Mouse (Mus musculus) adrenal gland, postnatal 4 days (tissue): ENCODE measurements around the gene ccdc198. TPM values are rescaled to one million over a fixed set of nuclear protein-coding genes. Genes with fewer than 3 reads are reported as not detected.

Experiments
- DNase-seq, 2 experiments: peaks; one replicate each; pipeline ENCODE4 v3.0.0; 2021 to 2022; ENCODE audit warnings: low spot score in 2 of 2, mixed read lengths in 2 of 2
- total RNA-seq, 2 experiments: library from RNA; stranded (reverse); gene quantifications; 2 replicates each; pipeline ENCODE4 v1.2.3; 2021

ccdc198 gene
- total RNA-seq, 2 experiments from 2014 or later = 0.37 to 14.3 TPM

GRCm38 (mm10) chr14:49201073-49201778, 44.0 kb downstream of the ccdc198 start:
- DNase-seq = no peak

DNA sequence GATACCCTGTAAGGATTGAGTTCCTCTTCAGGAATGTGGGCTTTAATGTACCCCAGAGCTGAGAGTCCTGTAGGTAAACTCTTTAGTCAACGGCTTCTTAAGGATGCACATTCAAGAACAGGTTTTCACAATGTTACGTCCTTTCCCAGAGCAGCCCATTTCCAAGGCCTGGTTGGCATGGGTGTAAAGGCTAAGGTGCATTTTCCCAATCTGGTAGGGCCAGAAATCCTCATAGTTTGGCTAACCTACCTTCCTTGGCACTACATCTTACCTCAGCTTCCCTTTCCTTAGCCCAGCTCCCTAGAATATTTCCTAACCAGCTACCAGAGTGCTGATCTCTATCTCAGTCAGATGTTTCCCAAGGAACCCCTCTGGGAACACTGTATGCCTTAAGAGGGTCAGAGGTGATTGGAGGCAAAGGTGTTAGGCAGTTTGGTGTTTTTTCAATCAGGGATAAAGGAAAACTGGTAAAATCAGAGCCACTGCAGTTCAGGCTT, 48.2 kb downstream of the ccdc198 start:
- DNase-seq = no peak

- DNase-seq = no peak
Observed at GRCm38 (mm10) chr14:49186270-49186669, 59.0 kb downstream of the ccdc198 start.

DNA sequence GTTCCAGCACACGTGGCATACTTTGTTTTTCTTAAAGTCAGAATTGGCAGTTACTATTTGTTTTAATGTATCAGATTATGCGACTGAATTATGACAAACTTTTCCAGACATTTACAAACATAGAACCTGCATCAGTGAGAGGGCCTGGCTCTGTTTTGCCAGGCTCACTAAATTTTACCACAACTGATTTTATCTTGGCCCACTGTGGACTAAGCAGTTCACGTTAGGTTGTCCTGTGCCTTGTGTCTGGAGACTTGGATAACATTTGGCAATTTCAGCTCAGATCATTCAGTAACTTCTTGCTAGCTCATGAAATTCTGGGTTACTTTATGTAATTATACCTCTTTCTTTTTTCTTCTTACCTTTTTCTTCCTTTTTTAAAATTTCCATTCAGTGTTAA, 65.5 kb downstream of the ccdc198 start:
- DNase-seq = no peak

DNA sequence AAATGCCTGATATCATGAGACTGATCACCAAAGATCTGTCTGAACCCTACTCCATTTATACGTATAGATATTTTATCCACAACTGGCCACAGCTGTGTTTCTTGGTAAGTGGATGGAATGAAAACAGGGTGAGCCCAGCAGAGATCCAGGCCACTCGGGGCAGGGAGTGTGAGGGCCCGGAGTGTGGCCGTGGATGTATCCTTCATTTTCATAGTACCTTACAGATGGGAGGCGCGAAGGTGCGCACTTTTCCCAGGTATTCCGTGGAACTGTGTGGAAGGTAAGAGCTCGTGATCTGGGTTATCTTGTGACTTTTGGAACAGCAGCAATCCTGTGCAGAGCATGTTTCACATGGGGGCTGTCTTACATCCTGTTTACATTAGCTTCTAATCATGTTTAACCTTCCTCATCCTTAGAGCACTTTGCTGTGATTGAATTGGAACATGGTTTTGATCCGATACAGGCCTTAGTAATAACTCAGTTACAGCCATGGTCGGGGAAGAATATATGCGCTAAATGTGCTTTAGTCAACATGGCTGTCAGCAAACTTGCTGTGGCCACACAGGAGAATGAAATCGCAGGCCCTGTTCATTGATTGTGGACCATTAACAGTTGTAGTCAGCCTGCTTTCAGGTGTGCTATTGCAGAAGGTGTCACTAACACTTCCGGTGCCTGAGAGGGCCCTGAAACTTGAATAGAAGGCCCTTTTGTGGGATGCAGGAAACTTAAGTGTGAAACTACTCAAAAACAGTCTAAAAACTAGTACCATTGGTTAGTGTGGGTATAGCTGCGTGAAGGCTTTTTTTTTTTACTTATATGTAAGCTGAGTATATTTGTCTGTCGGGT, 71.8 kb downstream of the ccdc198 start:
- no peak for DNase-seq

DNA sequence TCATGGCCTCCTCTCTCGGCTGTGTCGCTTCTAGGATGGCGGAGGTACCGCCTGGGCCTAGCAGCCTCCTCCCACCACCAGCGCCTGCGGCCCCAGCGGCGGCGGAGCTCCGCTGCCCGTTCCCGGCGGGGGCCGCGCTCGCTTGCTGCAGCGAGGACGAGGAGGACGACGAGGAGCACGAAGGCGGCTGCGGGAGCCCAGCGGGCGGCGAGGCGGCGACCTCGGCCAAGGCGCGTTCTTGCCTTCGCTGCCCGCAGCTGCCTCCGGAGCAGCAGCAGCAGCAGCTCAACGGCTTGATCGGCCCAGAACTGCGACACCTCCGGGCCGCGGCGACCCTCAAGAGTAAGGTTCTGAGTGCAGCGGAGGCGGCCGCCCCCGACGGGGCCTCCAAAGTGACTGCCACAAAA, 72.7 kb downstream of the ccdc198 start:
- DNase-seq = peak; percentile 31

GRCm38 (mm10) chr14:49171867-49172581, 73.2 kb downstream of the ccdc198 start, which contains the start of gene Naa30:
Naa30 (plus strand) TSS chr14:49172226.
- DNase-seq = peak; percentile 86 to 96

GRCm38 (mm10) chr14:49171286-49171685, 74.0 kb downstream of the ccdc198 start:
- DNase-seq = no peak

Other genes with a start within 250 kb of the ccdc198 start
- 10 to 100 TPM; 23.8 to 27.8 TPM for gene Ap5m1, start 179.4 kb downstream of the ccdc198 start, total RNA-seq
- gene Exoc5, start 178.8 kb downstream of the ccdc198 start, total RNA-seq = 10 to 100 TPM; 38.5 to 41.0 TPM
- gene Naa30, start 73.2 kb downstream of the ccdc198 start, total RNA-seq = 10 to 100 TPM; 29.7 to 33.8 TPM